Mouse (Mus musculus) embryonic facial prominence, embryonic 13.5 days (tissue): ENCODE measurements around the gene Asap2. TPM values are rescaled to one million over a fixed set of nuclear protein-coding genes. Genes with fewer than 3 reads are reported as not detected.
A peak's percentile ranks its signal among the peaks of the same experiment; 100 is the strongest.
"Not testable (repeated sequence)": the region's sequence is repeated elsewhere in the genome, so short reads cannot be mapped to it uniquely, and the experiment has no call there.

Source experiments
- ATAC-seq: fragments of 200-750 bp; cut with Nextera tagmentation; 2 replicates; pipeline ENCODE4 v1.8.0; 2017; ENCODE audit warnings: low read depth; ENCODE audit not compliant: insufficient number of reproducible peaks, insufficient read depth, low FRiP score, low TSS enrichment
- H3K27ac ChIP-seq: fragments of 300-500 bp; sonication (generic); 2 replicates; pipeline ENCODE4 v1.5.1; 2015; ENCODE audit warnings: moderate library complexity, mild to moderate bottlenecking, inconsistent platforms
- H3K27me3 ChIP-seq: fragments of 300-500 bp; sonication (generic); 2 replicates; pipeline ENCODE4 v1.6.1; 2015; ENCODE audit warnings: mild to moderate bottlenecking, inconsistent platforms
- H3K36me3 ChIP-seq: fragments of 300-500 bp; sonication (generic); 2 replicates; pipeline ENCODE4 v1.6.1; 2015; ENCODE audit warnings: mild to moderate bottlenecking, inconsistent platforms
- H3K4me1 ChIP-seq: fragments of 300-500 bp; sonication (generic); 2 replicates; pipeline ENCODE4 v1.6.1; 2015; ENCODE audit warnings: inconsistent platforms
- H3K4me2 ChIP-seq: fragments of 300-500 bp; sonication (generic); 2 replicates; pipeline ENCODE4 v1.6.1; 2015; ENCODE audit warnings: moderate library complexity, mild to moderate bottlenecking, inconsistent platforms
- H3K4me3 ChIP-seq: fragments of 300-500 bp; sonication (generic); 2 replicates; pipeline ENCODE4 v1.5.1; 2015; ENCODE audit warnings: mild to moderate bottlenecking, inconsistent platforms
- H3K9ac ChIP-seq: fragments of 300-500 bp; sonication (generic); 2 replicates; pipeline ENCODE4 v1.6.1; 2015; ENCODE audit warnings: mild to moderate bottlenecking, inconsistent platforms
- H3K9me3 ChIP-seq: fragments of 300-500 bp; sonication (generic); 2 replicates; pipeline ENCODE4 v1.6.1; 2016; ENCODE audit warnings: inconsistent platforms
- WGBS: fragments of 180-500 bp; shearing (Covaris S2); methylation state at CpG from one replicate; pipeline ENCODE4 v1.1.7; 2015; ENCODE audit warnings: mixed read lengths; 5-methylcytosine and 5-hydroxymethylcytosine counted together
- polyA plus RNA-seq: library from polyadenylated mRNA; unstranded; fragments of >200 nt; fragmentation: Nextera tagmentation; extraction: Ambion mirVana; gene quantifications from 2 replicates; pipeline ENCODE4 v1.2.1, GENCODE M21; 2015

Asap2 gene
- 9.9 and 10.8 TPM in 2 replicates for polyA plus RNA-seq

- under 1% methylated on average over 26 of the region's 38 CpGs for WGBS
- H3K4me1 ChIP-seq, H3K27me3 ChIP-seq, H3K36me3 ChIP-seq, H3K9me3 ChIP-seq, ATAC-seq: not testable (repeated sequence)
- Histone ChIP-seq H3K4me2 (peak within 1 kb of the TSS; percentile 54), H3K27ac (peak within 1 kb of the TSS; percentile 64; the same call in 1 of the 2 replicates), H3K9ac (peak within 1 kb of the TSS; percentile 74), H3K4me3 (peak within 1 kb of the TSS; percentile 55)
Measured at GRCm38 (mm10) chr12:20990132-20990531, at the start of gene Asap2. TSS of gene Asap2 (plus strand) at chr12:20990459.

GRCm38 (mm10) chr12:20947051-20947997 is 42.9 kb upstream of the Asap2 start:
- H3K9ac ChIP-seq, H3K4me2 ChIP-seq, H3K27me3 ChIP-seq, H3K36me3 ChIP-seq, H3K27ac ChIP-seq, H3K9me3 ChIP-seq, H3K4me3 ChIP-seq, ATAC-seq, H3K4me1 ChIP-seq: not testable (repeated sequence)
- 71% methylated on average over 9 of the region's 9 CpGs for WGBS

DNA sequence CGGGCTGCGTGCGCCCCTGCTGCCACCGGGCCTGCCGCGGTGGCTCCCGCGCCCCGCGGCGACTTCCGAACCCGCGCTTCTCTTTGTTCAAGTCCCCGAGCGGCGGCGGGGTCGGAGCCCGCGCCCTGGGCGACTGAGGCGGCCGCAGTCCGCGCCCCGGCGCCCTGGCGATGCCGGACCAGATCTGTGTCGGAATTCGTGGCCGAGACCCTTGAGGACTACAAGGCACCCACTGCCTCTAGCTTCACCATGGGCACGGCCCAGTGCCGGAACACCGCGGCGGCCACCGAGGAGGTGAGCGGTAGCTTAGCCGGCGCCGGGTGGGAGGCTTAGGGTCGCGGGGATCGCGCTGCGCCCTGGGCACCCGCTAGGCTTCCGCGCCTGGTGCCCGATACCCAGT is 320 bp downstream of the Asap2 start:
- H3K9ac ChIP-seq: peak overlapping the region; percentile 74
- H3K9me3 ChIP-seq, ATAC-seq, H3K27me3 ChIP-seq, H3K4me1 ChIP-seq, H3K36me3 ChIP-seq: not testable (repeated sequence)
- H3K4me3 ChIP-seq: peak overlapping the region; percentile 55
- peak overlapping the region; percentile 54 for H3K4me2 ChIP-seq
- under 1% methylated on average over 42 of the region's 52 CpGs for WGBS
- H3K27ac ChIP-seq: peak overlapping the region; percentile 64; the same call in 1 of the 2 replicates

GRCm38 (mm10) chr12:21030875-21031274 is 40.6 kb downstream of the Asap2 start:
- 51% methylated on average over 6 of the region's 6 CpGs for WGBS
- not testable (repeated sequence) for H3K27ac ChIP-seq, H3K27me3 ChIP-seq, ATAC-seq, H3K9ac ChIP-seq, H3K4me2 ChIP-seq, H3K4me3 ChIP-seq, H3K4me1 ChIP-seq, H3K36me3 ChIP-seq
- peaks cover 25% of the 10 kb centered on the region for H3K9me3 ChIP-seq

GRCm38 (mm10) chr12:21046716-21047115 is 56.5 kb downstream of the Asap2 start:
- not testable (repeated sequence) for H3K36me3 ChIP-seq, H3K4me1 ChIP-seq, ATAC-seq, H3K4me3 ChIP-seq, H3K27me3 ChIP-seq, H3K9me3 ChIP-seq, H3K27ac ChIP-seq, H3K9ac ChIP-seq, H3K4me2 ChIP-seq
- WGBS: 95% methylated on average over 9 of the region's 9 CpGs

GRCm38 (mm10) chr12:21075731-21076130 is 85.5 kb downstream of the Asap2 start:
- not testable (repeated sequence) for H3K27ac ChIP-seq, ATAC-seq, H3K4me1 ChIP-seq, H3K9me3 ChIP-seq, H3K36me3 ChIP-seq, H3K4me3 ChIP-seq, H3K27me3 ChIP-seq, H3K4me2 ChIP-seq, H3K9ac ChIP-seq
- 30% methylated on average over 4 of the region's 4 CpGs for WGBS

- H3K4me1 ChIP-seq, ATAC-seq: not testable (repeated sequence)
- 15% methylated on average over 1 of the region's 1 CpGs for WGBS
Measured at GRCm38 (mm10) chr12:21090168-21090567, 99.9 kb downstream of the Asap2 start.

GRCm38 (mm10) chr12:21092446-21092845 is 102.2 kb downstream of the Asap2 start:
- not testable (repeated sequence) for ATAC-seq, H3K9ac ChIP-seq, H3K36me3 ChIP-seq, H3K4me2 ChIP-seq, H3K4me3 ChIP-seq, H3K4me1 ChIP-seq, H3K9me3 ChIP-seq, H3K27ac ChIP-seq, H3K27me3 ChIP-seq
- 100% methylated on average over 1 of the region's 1 CpGs for WGBS

More at GRCm38 (mm10) chr12:21090168-21090567, 99.9 kb downstream of the Asap2 start:
- H3K4me3 ChIP-seq, H3K4me2 ChIP-seq, H3K36me3 ChIP-seq, H3K9ac ChIP-seq, H3K9me3 ChIP-seq, H3K27me3 ChIP-seq, H3K27ac ChIP-seq: not testable (repeated sequence)

DNA sequence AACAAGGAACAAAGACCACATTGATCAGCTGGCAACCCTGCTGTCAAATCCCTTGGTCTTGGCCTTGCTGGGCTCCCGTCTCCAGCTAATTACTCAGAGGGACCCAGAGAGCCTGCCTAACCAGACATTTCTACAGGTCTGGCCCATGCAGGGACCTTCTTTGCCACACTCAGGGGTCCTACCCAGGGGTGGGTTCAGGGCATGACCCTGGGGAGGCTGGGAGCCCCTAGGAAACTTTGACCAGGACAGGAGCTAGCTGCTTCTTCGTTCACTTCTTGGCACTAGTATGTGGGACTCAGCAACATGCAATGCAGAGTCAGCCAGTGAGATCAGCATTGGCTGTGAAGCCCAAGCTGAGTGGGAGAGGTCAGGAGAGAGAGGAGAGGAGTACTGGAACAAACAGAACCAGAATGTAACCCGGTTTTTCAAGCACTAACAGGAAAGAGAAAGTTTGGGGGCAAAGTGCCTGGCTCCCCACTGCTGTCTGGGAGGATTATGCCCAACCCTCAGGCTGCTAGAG is 107.6 kb downstream of the Asap2 start:
- not testable (repeated sequence) for H3K4me2 ChIP-seq, H3K27me3 ChIP-seq, H3K4me3 ChIP-seq, ATAC-seq, H3K9ac ChIP-seq, H3K36me3 ChIP-seq, H3K4me1 ChIP-seq, H3K27ac ChIP-seq, H3K9me3 ChIP-seq
- WGBS: 41% methylated on average over 3 of the region's 3 CpGs

DNA sequence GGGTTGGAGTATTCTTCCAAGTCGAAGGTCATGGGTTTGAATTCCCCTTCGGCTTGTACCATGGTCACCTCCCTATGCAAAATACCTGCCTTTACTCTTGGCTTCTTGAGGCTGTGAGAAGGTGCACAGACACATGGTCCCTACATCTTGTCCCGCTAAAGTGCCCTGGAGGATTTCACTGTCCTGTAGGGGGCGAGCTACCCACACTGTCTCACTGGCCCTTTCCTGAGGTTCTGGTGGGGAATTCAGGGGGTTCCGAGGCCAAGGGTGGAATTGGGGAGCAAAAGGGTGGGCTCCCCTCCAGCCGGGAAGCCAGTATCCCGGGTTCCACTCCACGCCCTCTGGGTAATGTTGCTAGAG is 120.8 kb downstream of the Asap2 start:
- peak overlapping the region; percentile 77 for H3K4me3 ChIP-seq
- not testable (repeated sequence) for H3K36me3 ChIP-seq, H3K27me3 ChIP-seq, H3K4me1 ChIP-seq, H3K9me3 ChIP-seq
- peak overlapping the region; percentile 78 for H3K4me2 ChIP-seq
- 3% methylated on average over 8 of the region's 8 CpGs for WGBS
- peak overlapping the region; percentile 87 for H3K9ac ChIP-seq
- H3K27ac ChIP-seq: peak overlapping the region; percentile 83; the same call in 1 of the 2 replicates
- peak; percentile 67; the same call in 1 of the 2 replicates for ATAC-seq

GRCm38 (mm10) chr12:21111476-21112452 is 121.5 kb downstream of the Asap2 start:
- peak overlapping the region; percentile 77 for H3K4me3 ChIP-seq
- no peaks in the 10 kb centered on the region for H3K4me1 ChIP-seq
- H3K36me3 ChIP-seq: no peaks in the 10 kb centered on the region
- ATAC-seq: peak; percentile 98
- H3K9me3 ChIP-seq: no peaks in the 10 kb centered on the region
- no peaks in the 10 kb centered on the region for H3K27me3 ChIP-seq
- peak overlapping the region; percentile 78 for H3K4me2 ChIP-seq
- peak overlapping the region; percentile 87 for H3K9ac ChIP-seq
- H3K27ac ChIP-seq: peak overlapping the region; percentile 83
- under 1% methylated on average over 103 of the region's 118 CpGs for WGBS
